Mouse (Mus musculus) T-helper 1 cell (primary cell): ENCODE results near the gene Esr1.

Experiments used
- in situ Hi-C: fragments of 300-600 bp; cut with MboI, MseI; formaldehyde crosslinking; loops from one replicate; pipeline ENCODE4 v1.15.1; 2025; ENCODE audit warnings: high pct_unique_total_duplicates

Gene Esr1

DNA sequence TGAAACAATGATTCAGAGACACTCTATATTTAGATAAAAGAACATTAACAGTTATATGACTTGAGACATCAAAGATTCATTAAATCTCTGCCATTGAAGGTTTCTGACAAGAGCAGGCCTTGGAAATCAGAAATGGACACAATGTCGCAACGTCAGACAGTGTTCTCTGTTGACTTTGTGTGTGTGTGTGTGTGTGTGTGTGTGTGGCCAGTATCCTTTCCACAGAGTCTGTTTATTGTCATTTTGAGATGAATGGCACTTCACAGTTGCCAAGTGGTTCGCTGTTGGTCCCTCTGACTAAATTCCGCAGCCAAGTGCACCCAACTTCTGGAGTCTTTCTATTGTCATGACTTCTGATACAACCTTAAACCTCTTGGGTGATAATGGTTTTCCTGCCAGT, 362.9 kb downstream of the Esr1 start:
- in situ Hi-C loops = no loop called here

GRCm38 (mm10) chr10:4976557-4976956, 365.2 kb downstream of the Esr1 start:
- in situ Hi-C loops = no loop called here

DNA sequence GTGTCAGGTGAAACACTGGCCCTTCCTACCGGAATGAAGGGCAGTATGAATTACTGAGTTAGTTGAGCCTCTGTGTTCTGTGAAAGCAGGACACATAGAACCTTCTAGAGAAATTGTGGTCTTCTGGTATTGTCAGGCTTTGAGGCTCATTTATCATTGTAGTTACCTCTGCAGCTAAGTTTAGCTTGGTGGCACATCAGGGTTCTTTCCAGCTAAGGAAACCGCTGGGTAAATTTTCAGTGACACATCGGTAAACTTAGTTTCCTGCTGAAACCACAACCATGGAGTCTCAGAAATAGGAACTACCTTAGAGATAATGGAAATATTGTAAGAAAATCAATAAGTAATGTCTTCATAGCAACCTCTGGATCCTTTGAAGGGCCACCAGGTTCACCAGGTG, 366.0 kb downstream of the Esr1 start:
- in situ Hi-C loops = no loop called here

DNA sequence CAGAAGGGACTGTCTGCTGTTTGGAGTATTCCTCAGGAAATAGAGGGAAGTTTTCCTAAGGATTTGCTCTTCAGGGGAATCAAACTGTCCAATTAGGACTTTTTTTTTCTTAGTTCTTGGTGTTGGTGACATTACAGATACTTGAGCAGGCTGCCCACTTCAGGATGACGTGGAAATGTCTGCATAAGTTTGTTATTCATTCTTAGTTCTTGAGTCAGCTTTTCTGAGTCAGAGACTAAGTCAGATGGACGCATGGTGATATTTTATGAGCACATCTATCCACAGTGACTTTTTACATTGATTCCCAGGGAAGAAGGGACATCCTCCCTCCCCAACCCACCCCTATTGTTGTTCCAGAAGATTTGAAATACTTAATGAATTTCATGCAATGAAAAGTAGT, 372.5 kb downstream of the Esr1 start:
- in situ Hi-C loops = no loop called here

GRCm38 (mm10) chr10:4993802-4994201, 382.4 kb downstream of the Esr1 start:
- in situ Hi-C loops = no loop called here

GRCm38 (mm10) chr10:4996592-4996991, 385.2 kb downstream of the Esr1 start:
- in situ Hi-C loops = loop anchor here (5.0 kb wide), 1 partner anchor 156 kb away; no protein-coding TSS in a partner anchor

- in situ Hi-C loops = no loop called here
Observed at GRCm38 (mm10) chr10:5008795-5009366, 397.5 kb downstream of the Esr1 start.

GRCm38 (mm10) chr10:5012004-5012403, 400.6 kb downstream of the Esr1 start:
- in situ Hi-C loops = no loop called here

DNA sequence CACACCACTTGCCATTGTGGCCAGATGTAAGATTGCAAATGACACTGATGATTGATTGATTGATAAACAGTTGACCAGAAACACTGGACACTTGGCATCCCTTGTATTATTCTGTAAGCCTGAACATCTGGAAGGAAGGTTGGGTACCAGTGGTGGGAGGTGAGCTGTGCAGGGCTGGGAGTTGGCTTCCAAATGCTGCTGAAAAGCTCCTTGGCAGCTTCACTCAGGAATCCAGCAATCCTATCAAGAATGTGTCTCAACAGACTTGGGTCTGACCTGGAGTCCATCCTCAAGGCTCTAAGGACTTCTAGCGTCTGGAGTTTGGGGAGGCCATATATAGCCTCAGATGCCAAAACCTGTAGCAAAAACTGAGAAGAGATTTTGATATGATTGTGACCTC, 403.6 kb downstream of the Esr1 start:
- in situ Hi-C loops = no loop called here

GRCm38 (mm10) chr10:5017148-5017547, 405.8 kb downstream of the Esr1 start:
- in situ Hi-C loops = no loop called here

- in situ Hi-C loops = no loop called here
Observed at GRCm38 (mm10) chr10:5025906-5026305, 414.5 kb downstream of the Esr1 start.

DNA sequence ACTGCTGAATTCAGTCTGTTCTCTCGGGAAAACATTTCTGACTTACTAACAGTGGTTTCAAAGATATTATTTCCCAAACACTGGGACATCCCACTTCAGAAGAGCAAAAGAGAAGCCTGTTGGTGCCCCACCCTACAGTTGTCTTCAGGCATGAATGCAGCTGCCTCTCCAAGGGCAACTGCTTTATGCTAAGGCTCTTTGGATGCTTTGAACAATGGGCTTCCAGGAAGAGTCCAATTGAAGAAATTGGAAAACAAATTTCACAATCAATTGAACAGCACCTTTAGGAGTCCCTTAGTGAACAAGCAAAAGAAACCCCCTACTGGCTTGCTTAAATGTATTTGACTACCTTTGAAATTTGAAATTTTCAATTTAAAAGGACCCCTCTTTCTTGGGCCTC, 415.8 kb downstream of the Esr1 start:
- in situ Hi-C loops = no loop called here

- in situ Hi-C loops = no loop called here
Observed at GRCm38 (mm10) chr10:5028301-5028700, 416.9 kb downstream of the Esr1 start.

- in situ Hi-C loops = no loop called here
Observed at GRCm38 (mm10) chr10:5029161-5029560, 417.8 kb downstream of the Esr1 start.

- in situ Hi-C loops = no loop called here
Observed at GRCm38 (mm10) chr10:5029883-5030282, 418.5 kb downstream of the Esr1 start.

GRCm38 (mm10) chr10:5032192-5033048, 421.0 kb downstream of the Esr1 start:
- in situ Hi-C loops = no loop called here

GRCm38 (mm10) chr10:5041254-5041653, 429.9 kb downstream of the Esr1 start:
- in situ Hi-C loops = no loop called here

- in situ Hi-C loops = no loop called here
Observed at GRCm38 (mm10) chr10:5044481-5044880, 433.1 kb downstream of the Esr1 start.

- in situ Hi-C loops = no loop called here
Observed at GRCm38 (mm10) chr10:5045213-5045612, 433.8 kb downstream of the Esr1 start.

GRCm38 (mm10) chr10:5045671-5046070, 434.3 kb downstream of the Esr1 start:
- in situ Hi-C loops = no loop called here
